Mouse (Mus musculus): ENCODE measurements at regions not wholly inside any gene's neighbourhood (a gene's known extent, or its start where the extent isn't known, plus 50 kb on each side); places are given as distances from the start of the nearest gene placed in this dataset.

GRCm38 (mm10) chr8:87417466-87417865 is 54.9 kb downstream of the Cbln1 start:
- 70% methylated on average over 2 of the region's 2 CpGs for WGBS
- DNase-seq (ENCODE audit: low spot score) (no peak), ATAC-seq (ENCODE audit: low FRiP score, low read depth) (no peak)
- H3K9me3 ChIP-seq (ENCODE audit: control insufficient read depth, low read length): no peaks in the 10 kb centered on the region
- no peaks in the 10 kb centered on the region for H3K36me3 ChIP-seq (ENCODE audit: control insufficient read depth, insufficient read depth, low read length)
- TF ChIP-seq POLR2A (IDR thresholded peaks at IDR 0.05; ENCODE audit: borderline replicate concordance, extremely low read depth, insufficient read depth, insufficient read length): no peak
- H3K9ac ChIP-seq (ENCODE audit: low read depth, low read length, severe bottlenecking): no peak overlapping the region
- no peak overlapping the region for H3K4me3 ChIP-seq (replicated peaks; ENCODE audit: low read length)
- no peaks in the 10 kb centered on the region; the same call in 1 of the 2 replicates for H3K4me1 ChIP-seq (ENCODE audit: control insufficient read depth, insufficient read depth, low read length)
- H3K4me2 ChIP-seq (replicated peaks; ENCODE audit: low read depth, low read length, severe bottlenecking): no peak overlapping the region
- H3K27ac ChIP-seq (replicated peaks; ENCODE audit: low read depth, low read length): no peak overlapping the region
- no peaks in the 10 kb centered on the region for H3K27me3 ChIP-seq (ENCODE audit: control insufficient read depth, insufficient read depth, low read length)

- Histone ChIP-seq H3K27me3 (ENCODE audit: control insufficient read depth, insufficient read depth, low read length) (no peaks in the 10 kb centered on the region), H3K27ac (replicated peaks; ENCODE audit: low read depth, low read length) (no peak overlapping the region), H3K4me2 (replicated peaks; ENCODE audit: low read depth, low read length, severe bottlenecking) (no peak overlapping the region), H3K9me3 (ENCODE audit: control insufficient read depth, low read length) (no peaks in the 10 kb centered on the region), H3K36me3 (ENCODE audit: control insufficient read depth, insufficient read depth, low read length) (no peaks in the 10 kb centered on the region), H3K9ac (ENCODE audit: low read depth, low read length, severe bottlenecking) (no peak overlapping the region), H3K4me3 (replicated peaks; ENCODE audit: low read length) (no peak overlapping the region), H3K4me1 (ENCODE audit: control insufficient read depth, insufficient read depth, low read length) (no peaks in the 10 kb centered on the region)
- WGBS: 80% methylated on average over 3 of the region's 3 CpGs
- TF ChIP-seq POLR2A (IDR thresholded peaks at IDR 0.05; ENCODE audit: borderline replicate concordance, extremely low read depth, insufficient read depth, insufficient read length): no peak
- ATAC-seq (ENCODE audit: low FRiP score, low read depth) (no peak), DNase-seq (ENCODE audit: low spot score) (no peak)
Observed at GRCm38 (mm10) chr8:87415051-87415630, 57.3 kb downstream of the Cbln1 start.

- Histone ChIP-seq H3K9ac (ENCODE audit: low read depth, low read length, severe bottlenecking) (no peak overlapping the region), H3K27ac (replicated peaks; ENCODE audit: low read depth, low read length) (no peak overlapping the region), H3K4me1 (ENCODE audit: control insufficient read depth, insufficient read depth, low read length) (no peaks in the 10 kb centered on the region), H3K27me3 (ENCODE audit: control insufficient read depth, insufficient read depth, low read length) (no peaks in the 10 kb centered on the region), H3K36me3 (ENCODE audit: control insufficient read depth, insufficient read depth, low read length) (no peaks in the 10 kb centered on the region), H3K4me2 (replicated peaks; ENCODE audit: low read depth, low read length, severe bottlenecking) (no peak overlapping the region), H3K4me3 (replicated peaks; ENCODE audit: low read length) (no peak overlapping the region), H3K9me3 (ENCODE audit: control insufficient read depth, low read length) (no peaks in the 10 kb centered on the region)
- no peak for TF ChIP-seq POLR2A (IDR thresholded peaks at IDR 0.05; ENCODE audit: borderline replicate concordance, extremely low read depth, insufficient read depth, insufficient read length)
- 55% methylated on average over 2 of the region's 2 CpGs for WGBS
- DNase-seq (ENCODE audit: low spot score) (no peak), ATAC-seq (ENCODE audit: low FRiP score, low read depth) (no peak)
Observed at GRCm38 (mm10) chr8:87389016-87389415, 83.4 kb downstream of the Cbln1 start.

GRCm38 (mm10) chr8:87383527-87384206 is 88.7 kb downstream of the Cbln1 start:
- no peak for DNase-seq (ENCODE audit: low spot score)
- ATAC-seq (ENCODE audit: low FRiP score, low read depth): no peak
- 54% methylated on average over 12 of the region's 12 CpGs for WGBS

GRCm38 (mm10) chr8:87382311-87382710 is 90.1 kb downstream of the Cbln1 start:
- no peak for DNase-seq (ENCODE audit: low spot score)
- Histone ChIP-seq H3K36me3 (ENCODE audit: control insufficient read depth, insufficient read depth, low read length) (no peaks in the 10 kb centered on the region), H3K27ac (replicated peaks; ENCODE audit: low read depth, low read length) (no peak overlapping the region), H3K27me3 (ENCODE audit: control insufficient read depth, insufficient read depth, low read length) (0 out of 2 replicates have a peak, but pooled peaks cover 9% of the 10 kb centered on the region), H3K9me3 (ENCODE audit: control insufficient read depth, low read length) (no peaks in the 10 kb centered on the region), H3K4me3 (replicated peaks; ENCODE audit: low read length) (no peak overlapping the region), H3K4me1 (ENCODE audit: control insufficient read depth, insufficient read depth, low read length) (no peaks in the 10 kb centered on the region), H3K4me2 (replicated peaks; ENCODE audit: low read depth, low read length, severe bottlenecking) (no peak overlapping the region), H3K9ac (ENCODE audit: low read depth, low read length, severe bottlenecking) (no peak overlapping the region)
- no peak for TF ChIP-seq POLR2A (IDR thresholded peaks at IDR 0.05; ENCODE audit: borderline replicate concordance, extremely low read depth, insufficient read depth, insufficient read length)
- 85% methylated on average over 5 of the region's 5 CpGs for WGBS
- no peak for ATAC-seq (ENCODE audit: low FRiP score, low read depth)

More at GRCm38 (mm10) chr8:87383527-87384206, 88.7 kb downstream of the Cbln1 start:
- Histone ChIP-seq H3K9ac (ENCODE audit: low read depth, low read length, severe bottlenecking) (no peak overlapping the region), H3K36me3 (ENCODE audit: control insufficient read depth, insufficient read depth, low read length) (no peaks in the 10 kb centered on the region), H3K4me3 (replicated peaks; ENCODE audit: low read length) (no peak overlapping the region), H3K27ac (replicated peaks; ENCODE audit: low read depth, low read length) (no peak overlapping the region), H3K27me3 (ENCODE audit: control insufficient read depth, insufficient read depth, low read length) (0 out of 2 replicates have a peak, but pooled peaks cover 8% of the 10 kb centered on the region), H3K4me2 (replicated peaks; ENCODE audit: low read depth, low read length, severe bottlenecking) (no peak overlapping the region), H3K4me1 (ENCODE audit: control insufficient read depth, insufficient read depth, low read length) (no peaks in the 10 kb centered on the region), H3K9me3 (ENCODE audit: control insufficient read depth, low read length) (no peaks in the 10 kb centered on the region)
- no peak for TF ChIP-seq POLR2A (IDR thresholded peaks at IDR 0.05; ENCODE audit: borderline replicate concordance, extremely low read depth, insufficient read depth, insufficient read length)
